Mouse (Mus musculus): Measurements from ENCODE around the gene Lhx5. TPM values are rescaled to one million over a fixed set of nuclear protein-coding genes. Genes with fewer than 3 reads are reported as not detected.

The Lhx5 gene
- polyA plus RNA-seq, 2 experiments: 0.05 TPM; not detected in 1

- under 1% methylated on average over 17 of the region's 17 CpGs for WGBS
- H3K4me2 ChIP-seq (replicated peaks; ENCODE audit: low read depth, low read length, severe bottlenecking): no peak overlapping the region
- no peak for TF ChIP-seq POLR2A (IDR thresholded peaks at IDR 0.05; ENCODE audit: borderline replicate concordance, extremely low read depth, insufficient read depth, insufficient read length)
- no peaks in the 10 kb centered on the region for H3K9me3 ChIP-seq (ENCODE audit: control insufficient read depth, low read length)
- no peak overlapping the region for H3K27ac ChIP-seq (replicated peaks; ENCODE audit: low read depth, low read length)
- no peak for DNase-seq (ENCODE audit: low spot score)
- peak overlapping the region; percentile 15; the same call in 1 of the 2 replicates for H3K4me3 ChIP-seq (replicated peaks; ENCODE audit: low read length)
- ATAC-seq (ENCODE audit: low FRiP score, low read depth): no peak
- peaks cover 83% of the 10 kb centered on the region for H3K27me3 ChIP-seq (ENCODE audit: control insufficient read depth, insufficient read depth, low read length)
- H3K9ac ChIP-seq (ENCODE audit: low read depth, low read length, severe bottlenecking): no peak overlapping the region
- no peaks in the 10 kb centered on the region for H3K36me3 ChIP-seq (ENCODE audit: control insufficient read depth, insufficient read depth, low read length)
- peaks cover 7% of the 10 kb centered on the region for H3K4me1 ChIP-seq (ENCODE audit: control insufficient read depth, insufficient read depth, low read length)
These were observed 6.0 kb downstream of the Lhx5 start for GRCm38 (mm10) chr5:120437539-120437938.

GRCm38 (mm10) chr5:120437986-120438385 lies 6.5 kb downstream of the Lhx5 start:
- H3K27me3 ChIP-seq (ENCODE audit: control insufficient read depth, insufficient read depth, low read length): peaks cover 82% of the 10 kb centered on the region
- no peak for TF ChIP-seq POLR2A (IDR thresholded peaks at IDR 0.05; ENCODE audit: borderline replicate concordance, extremely low read depth, insufficient read depth, insufficient read length)
- no peak overlapping the region for H3K4me2 ChIP-seq (replicated peaks; ENCODE audit: low read depth, low read length, severe bottlenecking)
- no peak overlapping the region for H3K9ac ChIP-seq (ENCODE audit: low read depth, low read length, severe bottlenecking)
- no peaks in the 10 kb centered on the region for H3K36me3 ChIP-seq (ENCODE audit: control insufficient read depth, insufficient read depth, low read length)
- ATAC-seq (ENCODE audit: low FRiP score, low read depth) (no peak), DNase-seq (ENCODE audit: low spot score) (no peak)
- H3K9me3 ChIP-seq (ENCODE audit: control insufficient read depth, low read length): no peaks in the 10 kb centered on the region
- H3K4me1 ChIP-seq (ENCODE audit: control insufficient read depth, insufficient read depth, low read length): peaks cover 7% of the 10 kb centered on the region
- peak overlapping the region; percentile 15 for H3K4me3 ChIP-seq (replicated peaks; ENCODE audit: low read length)
- no peak overlapping the region for H3K27ac ChIP-seq (replicated peaks; ENCODE audit: low read depth, low read length)
- under 1% methylated on average over 26 of the region's 33 CpGs for WGBS

- H3K4me1 ChIP-seq (ENCODE audit: control insufficient read depth, insufficient read depth, low read length): peaks cover 7% of the 10 kb centered on the region
- no peak overlapping the region for H3K27ac ChIP-seq (replicated peaks; ENCODE audit: low read depth, low read length)
- no peaks in the 10 kb centered on the region for H3K36me3 ChIP-seq (ENCODE audit: control insufficient read depth, insufficient read depth, low read length)
- WGBS: 2% methylated on average over 13 of the region's 13 CpGs
- H3K27me3 ChIP-seq (ENCODE audit: control insufficient read depth, insufficient read depth, low read length): peaks cover 78% of the 10 kb centered on the region
- no peak for DNase-seq (ENCODE audit: low spot score)
- no peak overlapping the region for H3K4me3 ChIP-seq (replicated peaks; ENCODE audit: low read length)
- no peak for ATAC-seq (ENCODE audit: low FRiP score, low read depth)
- no peaks in the 10 kb centered on the region for H3K9me3 ChIP-seq (ENCODE audit: control insufficient read depth, low read length)
- no peak for TF ChIP-seq POLR2A (IDR thresholded peaks at IDR 0.05; ENCODE audit: borderline replicate concordance, extremely low read depth, insufficient read depth, insufficient read length)
- no peak overlapping the region for H3K9ac ChIP-seq (ENCODE audit: low read depth, low read length, severe bottlenecking)
- no peak overlapping the region for H3K4me2 ChIP-seq (replicated peaks; ENCODE audit: low read depth, low read length, severe bottlenecking)
These were observed 7.0 kb downstream of the Lhx5 start for GRCm38 (mm10) chr5:120438469-120438868.

- no peaks in the 10 kb centered on the region for H3K9me3 ChIP-seq (ENCODE audit: control insufficient read depth, low read length)
- DNase-seq (ENCODE audit: low spot score) (no peak), ATAC-seq (ENCODE audit: low FRiP score, low read depth) (no peak)
- peaks cover 71% of the 10 kb centered on the region for H3K27me3 ChIP-seq (ENCODE audit: control insufficient read depth, insufficient read depth, low read length)
- H3K4me1 ChIP-seq (ENCODE audit: control insufficient read depth, insufficient read depth, low read length): peaks cover 7% of the 10 kb centered on the region
- 0 out of 2 replicates have a peak overlapping the region, but pooled peaks have one; percentile 19 for H3K4me3 ChIP-seq (replicated peaks; ENCODE audit: low read length)
- H3K36me3 ChIP-seq (ENCODE audit: control insufficient read depth, insufficient read depth, low read length): no peaks in the 10 kb centered on the region
- no peak overlapping the region for H3K9ac ChIP-seq (ENCODE audit: low read depth, low read length, severe bottlenecking)
- under 1% methylated on average over 27 of the region's 27 CpGs for WGBS
- 0 out of 2 replicates have a peak overlapping the region, but pooled peaks have one; percentile 42 for H3K4me2 ChIP-seq (replicated peaks; ENCODE audit: low read depth, low read length, severe bottlenecking)
- no peak overlapping the region for H3K27ac ChIP-seq (replicated peaks; ENCODE audit: low read depth, low read length)
- no peak for TF ChIP-seq POLR2A (IDR thresholded peaks at IDR 0.05; ENCODE audit: borderline replicate concordance, extremely low read depth, insufficient read depth, insufficient read length)
These were observed 7.7 kb downstream of the Lhx5 start for GRCm38 (mm10) chr5:120438991-120439710.

- 3% methylated on average over 61 of the region's 61 CpGs for WGBS
- DNase-seq (ENCODE audit: low spot score) (no peak), ATAC-seq (ENCODE audit: low FRiP score, low read depth) (no peak)
- peaks cover 7% of the 10 kb centered on the region for H3K4me1 ChIP-seq (ENCODE audit: control insufficient read depth, insufficient read depth, low read length)
- H3K27ac ChIP-seq (replicated peaks; ENCODE audit: low read depth, low read length): no peak overlapping the region
- no peak for TF ChIP-seq POLR2A (IDR thresholded peaks at IDR 0.05; ENCODE audit: borderline replicate concordance, extremely low read depth, insufficient read depth, insufficient read length)
- H3K36me3 ChIP-seq (ENCODE audit: control insufficient read depth, insufficient read depth, low read length): no peaks in the 10 kb centered on the region
- H3K9me3 ChIP-seq (ENCODE audit: control insufficient read depth, low read length): no peaks in the 10 kb centered on the region
- H3K4me3 ChIP-seq (replicated peaks; ENCODE audit: low read length): peak overlapping the region; percentile 19
- no peak overlapping the region for H3K9ac ChIP-seq (ENCODE audit: low read depth, low read length, severe bottlenecking)
- H3K4me2 ChIP-seq (replicated peaks; ENCODE audit: low read depth, low read length, severe bottlenecking): peak overlapping the region; percentile 42
- H3K27me3 ChIP-seq (ENCODE audit: control insufficient read depth, insufficient read depth, low read length): peaks cover 67% of the 10 kb centered on the region
These were observed 8.6 kb downstream of the Lhx5 start for GRCm38 (mm10) chr5:120439887-120440670.
